Mouse (Mus musculus): ENCODE data around the gene Krt84.
"Not testable (repeated sequence)": the region's sequence is repeated elsewhere in the genome, so short reads cannot be mapped to it uniquely, and the experiment has no call there.

Gene Krt84

DNA sequence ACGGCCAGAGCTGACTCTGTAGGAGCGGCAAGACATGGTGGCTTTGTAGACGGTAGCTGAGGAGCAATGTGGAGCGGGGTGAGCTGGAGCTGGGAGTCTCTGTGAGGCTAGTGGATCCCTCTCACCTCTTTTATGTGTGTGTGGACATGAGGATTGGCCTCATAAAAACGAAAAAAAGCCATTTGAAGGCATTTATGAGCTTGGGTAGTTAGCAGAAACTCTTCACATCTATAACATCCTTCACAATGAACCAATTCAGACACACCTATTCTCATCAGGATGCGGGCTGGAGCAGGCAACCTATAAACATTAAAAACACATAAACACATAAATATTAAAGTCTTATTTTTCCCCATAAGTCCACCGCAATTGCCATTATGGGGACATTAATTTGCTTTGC, at the start of gene Krt84:
TSS of gene Krt84 (minus strand) at position 101 of the 400 bp plus-strand sequence.
- no peak for DNase-seq (ENCODE audit: low read depth, low spot score)

DNA sequence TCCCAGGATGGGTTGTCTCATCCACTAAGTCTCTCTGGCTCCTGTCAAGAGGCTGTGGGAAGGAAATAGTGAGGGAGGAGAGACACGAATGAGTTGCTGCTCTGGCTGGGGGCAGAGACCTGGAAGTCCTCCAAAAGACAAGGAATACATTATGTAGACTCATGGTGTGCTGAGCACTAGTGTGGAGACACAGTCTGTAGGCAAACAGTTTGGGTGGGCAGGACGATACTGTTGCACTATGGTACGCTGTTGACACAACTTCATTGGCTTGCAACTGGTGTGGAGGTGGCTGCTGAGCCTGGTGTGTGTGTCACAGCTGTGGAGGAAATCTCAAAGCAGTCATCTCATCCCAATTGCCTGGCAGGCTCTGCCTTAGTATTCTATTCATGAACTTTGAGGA, 49.1 kb upstream of the Krt84 start:
- DNase-seq (ENCODE audit: low read depth, low spot score) = no peak

DNA sequence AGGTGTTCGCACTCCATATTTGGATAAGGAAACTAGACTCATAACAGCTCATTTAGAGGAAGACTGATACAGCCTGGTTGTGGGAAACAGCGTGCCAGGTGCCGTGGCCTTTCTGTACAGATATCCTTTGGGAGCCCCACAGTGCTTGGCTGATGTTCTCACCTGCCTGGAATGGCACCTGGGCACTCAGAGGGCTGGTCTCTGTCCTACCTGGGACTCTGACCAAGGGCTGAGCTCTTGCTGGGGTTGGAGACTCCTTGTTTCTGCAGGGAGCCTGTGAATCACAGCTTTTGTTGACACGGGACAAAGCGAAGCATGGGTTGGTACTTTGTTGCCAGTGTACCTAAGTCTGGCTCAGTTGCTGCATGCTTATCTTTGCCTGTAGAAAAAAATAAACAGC, 42.9 kb upstream of the Krt84 start:
- no peak for DNase-seq (ENCODE audit: low read depth, low spot score)

DNA sequence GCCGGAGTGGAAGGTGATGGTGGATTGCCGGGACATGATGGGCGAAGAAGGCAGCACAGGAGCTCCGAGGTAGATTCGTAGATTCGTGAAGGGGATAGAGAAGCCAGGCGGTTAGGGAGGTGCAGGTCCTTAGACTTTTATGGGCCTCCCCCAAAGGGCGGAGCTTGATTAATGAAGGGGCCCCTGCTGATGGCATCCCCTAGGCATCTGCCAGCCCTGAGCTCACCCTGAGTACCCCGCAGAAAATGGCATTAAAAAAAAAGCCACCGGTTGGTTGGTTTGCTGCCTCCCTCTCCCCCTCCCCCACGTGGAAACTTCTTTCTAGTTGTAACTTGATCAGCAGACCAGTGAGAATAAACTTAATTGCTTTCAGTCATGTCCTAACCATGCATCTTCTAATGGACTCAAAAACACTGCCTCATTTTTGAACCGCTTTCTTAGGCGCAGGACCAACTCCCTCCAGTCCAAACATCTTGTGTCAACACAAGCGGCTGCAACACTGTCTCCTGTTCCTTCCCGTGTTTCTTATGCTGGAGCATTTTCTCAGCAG, 41.3 kb upstream of the Krt84 start, which contains the start of gene Krt75:
TSS of gene Krt75 (minus strand) at position 109 of the 550 bp plus-strand sequence.
- DNase-seq (ENCODE audit: low read depth, low spot score) = no peak

DNA sequence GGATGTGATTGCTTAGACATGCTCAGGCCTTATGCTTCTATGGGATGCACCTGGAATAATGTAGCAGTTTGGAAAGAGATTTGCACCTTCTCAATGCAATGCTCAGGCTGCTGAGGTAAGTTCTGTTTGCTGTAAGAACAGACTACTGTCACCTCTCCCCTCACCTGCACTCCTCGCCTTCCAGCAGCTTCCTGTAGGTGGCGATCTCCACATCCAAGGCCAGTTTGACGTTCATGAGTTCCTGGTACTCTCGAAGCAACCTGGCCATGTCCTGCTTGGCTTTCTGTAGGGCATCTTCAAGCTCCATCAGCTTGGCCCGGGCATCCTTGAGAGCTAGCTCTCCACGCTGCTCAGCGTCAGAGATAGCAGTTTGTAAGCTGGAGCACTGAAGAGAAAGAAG, 35.2 kb upstream of the Krt84 start:
- DNase-seq (ENCODE audit: low read depth, low spot score) = peak; percentile 14

DNA sequence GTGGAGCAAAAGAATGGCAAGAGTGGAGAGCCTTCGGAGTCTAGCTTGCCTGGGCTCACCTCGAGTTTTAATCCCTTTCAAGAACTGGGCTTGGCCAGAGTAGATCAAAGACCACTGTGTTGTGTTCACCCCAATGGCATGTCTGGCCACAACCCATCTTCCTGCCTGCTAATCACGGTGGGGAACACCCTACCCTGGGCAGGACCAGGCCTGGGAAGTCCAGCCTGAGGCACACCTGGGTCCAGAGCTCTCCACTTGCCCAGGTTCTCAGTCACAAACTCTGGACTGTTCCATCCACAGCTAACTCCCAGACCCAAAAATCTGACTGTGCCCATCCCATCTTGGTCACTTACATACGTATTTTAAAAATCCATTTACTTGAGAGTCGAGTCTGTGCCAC, 30.2 kb upstream of the Krt84 start, which contains the start of gene Krt90:
TSS of gene Krt90 (minus strand) at position 101 of the 400 bp plus-strand sequence.
- no peak for DNase-seq (ENCODE audit: low read depth, low spot score)

DNA sequence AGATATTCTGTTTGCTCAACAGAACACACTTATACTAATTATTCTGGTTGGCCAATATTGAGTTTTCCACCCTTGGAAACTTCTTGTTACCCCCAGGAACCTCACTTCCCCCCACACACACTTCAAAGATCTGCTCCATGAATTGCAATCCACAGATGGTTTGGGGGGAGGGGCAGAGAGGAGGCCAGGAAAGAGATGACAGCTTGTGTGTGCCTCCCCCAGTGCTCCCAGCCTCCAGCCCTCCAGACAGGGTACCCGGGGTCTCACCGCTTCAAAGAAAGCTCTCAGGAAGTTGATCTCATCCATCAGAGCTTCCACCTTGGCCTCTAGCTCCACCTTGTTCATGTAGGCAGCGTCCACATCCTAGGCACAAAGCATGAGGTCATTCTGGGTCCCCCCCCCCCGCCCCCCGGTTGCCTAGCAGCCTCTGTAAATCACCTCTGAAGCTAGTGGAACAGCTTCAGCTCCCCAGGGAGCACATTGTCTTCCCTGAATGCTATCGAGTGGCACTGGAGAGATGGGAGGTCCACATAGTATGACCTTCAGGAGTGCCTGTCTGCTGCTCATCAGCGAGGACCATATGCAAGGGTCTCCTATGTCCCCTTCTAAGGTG, 25.5 kb upstream of the Krt84 start:
- peak; percentile 16 for DNase-seq (ENCODE audit: low read depth, low spot score)

DNA sequence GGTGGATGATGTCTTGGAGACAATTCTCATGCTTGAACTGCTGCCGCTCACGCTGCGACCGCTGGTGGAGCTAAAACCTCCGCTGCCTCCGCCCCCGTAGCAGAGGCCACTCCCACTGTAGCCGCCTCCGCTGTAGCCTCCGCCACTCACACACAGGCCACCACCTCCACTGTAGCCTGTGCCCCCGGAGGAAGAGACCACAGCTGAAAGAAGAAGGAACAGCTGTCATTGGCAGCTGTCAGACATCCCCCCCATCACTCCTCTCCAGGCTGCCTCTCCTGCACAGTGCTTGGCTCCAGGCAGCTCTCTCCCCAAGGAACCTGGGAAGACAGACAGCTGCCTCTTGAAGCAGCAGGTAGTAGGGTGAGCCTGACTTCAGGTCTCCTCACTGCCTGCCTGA, 20.5 kb upstream of the Krt84 start:
- peak; percentile 17 for DNase-seq (ENCODE audit: low read depth, low spot score)

DNA sequence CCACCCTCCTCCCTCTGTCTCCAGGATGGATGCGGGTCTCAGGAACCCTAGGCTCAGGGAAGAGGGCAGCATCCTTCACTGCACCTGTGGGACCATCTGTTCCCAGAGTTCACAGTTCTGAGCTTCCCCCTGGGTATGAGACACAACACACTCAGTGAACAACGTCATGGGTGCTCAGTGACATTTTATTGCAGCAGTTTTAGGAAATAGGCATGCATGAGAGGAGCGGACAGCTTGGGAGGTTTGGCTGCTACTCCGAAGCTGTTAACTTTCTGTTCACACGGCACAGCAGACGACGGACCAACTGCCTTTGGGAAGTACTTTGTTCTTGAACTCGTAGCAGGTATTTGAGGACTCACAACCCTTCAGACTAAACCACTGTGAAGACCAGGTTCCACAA, 19.6 kb upstream of the Krt84 start:
- DNase-seq (ENCODE audit: low read depth, low spot score) = no peak

DNA sequence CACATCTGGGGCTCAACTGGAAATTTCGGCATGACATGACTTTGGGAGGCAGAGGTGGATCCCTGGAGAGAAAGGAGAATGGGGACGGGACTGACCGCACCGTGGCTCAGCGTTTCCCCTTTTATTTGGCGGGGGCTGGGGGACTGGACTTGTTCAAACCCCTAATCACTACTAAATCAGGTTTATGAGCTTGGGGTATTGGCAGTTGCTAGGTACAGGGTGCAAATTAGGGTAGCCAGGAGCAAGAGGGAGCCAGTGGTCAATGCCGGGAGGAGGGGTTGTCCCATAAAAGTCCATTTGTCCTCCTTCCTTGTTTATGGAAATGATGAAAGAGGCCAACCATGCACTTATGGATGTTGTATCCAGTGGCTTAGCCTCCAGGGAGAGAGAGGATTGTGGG, 17.9 kb upstream of the Krt84 start, which contains the start of gene Krt82:
TSS of gene Krt82 (minus strand) at position 101 of the 400 bp plus-strand sequence.
- no peak for DNase-seq (ENCODE audit: low read depth, low spot score)

DNA sequence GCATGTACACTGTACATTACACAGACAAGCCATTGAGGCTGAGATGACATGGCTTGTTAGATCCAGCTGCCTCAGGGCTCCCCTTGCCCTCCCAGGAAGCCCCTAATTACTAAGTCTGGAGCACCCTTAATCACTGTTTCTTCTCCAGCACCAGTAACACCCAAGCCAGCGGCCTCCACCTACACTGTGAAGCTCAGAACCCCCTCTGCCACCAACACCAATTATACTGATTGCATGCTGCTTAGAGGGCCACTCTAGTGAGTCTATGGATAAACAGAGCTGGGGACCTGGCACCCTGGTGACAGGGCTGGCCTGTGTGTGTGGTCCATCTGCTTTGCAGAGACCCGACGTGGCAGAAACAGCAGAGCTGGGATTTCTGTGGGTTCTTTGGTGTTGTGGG, 11.9 kb upstream of the Krt84 start:
- DNase-seq (ENCODE audit: low read depth, low spot score) = no peak

DNA sequence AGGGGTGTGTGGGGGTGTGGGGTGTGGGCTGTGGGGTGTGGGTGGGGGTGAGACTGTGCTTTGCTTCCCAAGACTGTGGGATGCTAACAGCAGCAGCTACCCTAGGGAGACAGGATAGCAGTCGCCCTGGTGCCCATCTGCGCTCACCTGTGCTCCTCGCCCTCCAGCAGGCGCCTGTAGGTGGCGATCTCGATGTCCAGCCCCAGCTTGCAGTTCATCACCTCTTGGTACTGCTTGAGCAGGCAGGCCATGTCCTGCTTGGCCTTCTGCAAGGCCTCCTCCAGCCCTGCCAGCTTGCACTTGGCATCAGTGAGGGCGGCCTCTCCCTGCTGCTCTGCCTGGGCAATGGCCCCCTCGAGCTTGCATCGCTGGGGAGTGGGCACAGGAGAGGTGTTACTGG, 9.9 kb upstream of the Krt84 start:
- DNase-seq (ENCODE audit: low read depth, low spot score) = peak; percentile 17

DNA sequence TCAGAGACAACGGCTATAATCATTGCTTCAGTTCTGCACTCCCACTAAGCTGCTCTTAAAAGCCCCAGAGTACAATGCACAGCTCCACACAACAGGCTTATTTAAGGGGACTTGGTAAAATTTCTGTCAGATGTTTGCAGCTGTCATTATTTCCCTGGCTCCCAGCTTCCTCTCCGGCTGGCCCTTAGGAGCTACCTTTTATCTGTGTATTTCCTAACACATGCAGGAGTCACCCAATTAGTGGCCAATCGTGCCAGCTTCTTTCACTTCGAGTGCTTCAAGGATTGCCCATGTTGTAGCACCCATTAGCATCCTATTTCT, 5.9 kb upstream of the Krt84 start:
- no peak for DNase-seq (ENCODE audit: low read depth, low spot score)

DNA sequence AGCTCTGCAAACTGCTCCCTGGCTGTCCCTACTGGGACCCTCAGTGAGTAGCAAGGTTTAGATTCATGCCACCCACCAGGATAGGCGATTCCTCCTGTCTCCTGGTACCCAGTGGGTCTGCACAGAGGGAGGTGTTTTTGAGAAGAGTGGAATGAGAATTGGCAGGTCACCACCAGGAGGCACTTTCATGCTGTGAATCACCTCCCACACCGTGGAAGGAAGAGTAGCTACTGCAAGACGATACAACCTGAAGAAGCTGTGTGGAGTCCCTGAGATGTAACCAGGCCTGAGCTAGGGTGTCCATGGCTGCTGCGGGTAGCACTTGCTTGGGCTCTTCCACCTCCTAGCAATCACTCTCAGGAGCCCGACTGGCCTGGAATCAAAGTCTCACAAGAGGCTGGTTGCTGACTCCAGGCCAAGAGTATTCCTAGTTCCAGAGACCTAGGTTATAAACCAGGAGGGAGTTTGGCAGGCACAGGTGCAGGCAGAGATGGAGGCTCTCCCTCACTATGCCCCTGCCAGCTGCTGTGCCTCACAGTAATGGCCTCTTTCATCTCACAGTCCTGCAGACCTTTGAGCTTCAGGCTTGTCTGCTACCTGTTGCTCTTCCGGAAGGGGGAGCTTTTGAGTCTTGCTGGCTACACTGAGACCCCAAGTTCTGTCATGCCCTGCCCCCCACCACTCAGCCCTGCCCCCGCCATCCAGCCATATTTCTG, 5.4 kb upstream of the Krt84 start:
- no peak for DNase-seq (ENCODE audit: low read depth, low spot score)

DNA sequence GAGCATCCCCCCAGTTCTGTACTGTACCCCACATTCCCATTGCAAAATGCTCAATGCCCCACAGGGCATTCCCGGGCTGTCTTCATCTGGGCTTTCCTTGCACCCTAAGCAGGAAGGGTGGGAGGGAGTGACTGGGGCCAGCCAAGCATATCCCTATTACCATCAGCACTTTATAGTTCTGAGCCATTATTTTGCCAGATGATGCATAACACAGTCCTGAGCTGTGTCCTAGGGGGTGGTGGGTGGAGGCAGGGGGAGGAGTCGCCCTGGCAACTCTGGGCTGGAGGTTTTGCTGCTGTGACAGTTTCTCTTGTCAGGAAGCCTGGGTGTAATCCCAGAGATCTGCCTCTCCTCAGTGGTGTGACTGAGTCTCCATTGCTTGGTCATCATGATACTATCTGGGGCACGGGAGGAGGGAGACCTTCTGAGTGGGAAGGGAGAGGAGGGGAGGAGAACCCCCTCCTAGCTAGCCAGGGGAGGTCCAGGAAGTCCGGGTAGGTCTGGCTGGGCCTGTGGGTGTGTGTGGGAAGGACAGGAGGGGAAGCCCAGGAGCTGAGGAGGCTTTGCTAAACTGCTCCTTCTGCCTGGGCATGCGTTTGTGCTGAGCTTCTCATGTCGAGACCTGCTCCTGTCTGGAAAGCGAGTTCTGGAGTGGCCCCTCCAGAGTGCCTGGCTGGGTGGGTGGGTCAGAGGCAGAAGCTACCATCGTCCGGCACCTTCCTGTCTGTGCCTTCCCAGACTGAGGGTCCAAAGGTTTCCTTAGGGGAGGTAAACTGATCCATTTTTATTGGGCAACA, 3.6 kb upstream of the Krt84 start:
- DNase-seq (ENCODE audit: low read depth, low spot score) = no peak

DNA sequence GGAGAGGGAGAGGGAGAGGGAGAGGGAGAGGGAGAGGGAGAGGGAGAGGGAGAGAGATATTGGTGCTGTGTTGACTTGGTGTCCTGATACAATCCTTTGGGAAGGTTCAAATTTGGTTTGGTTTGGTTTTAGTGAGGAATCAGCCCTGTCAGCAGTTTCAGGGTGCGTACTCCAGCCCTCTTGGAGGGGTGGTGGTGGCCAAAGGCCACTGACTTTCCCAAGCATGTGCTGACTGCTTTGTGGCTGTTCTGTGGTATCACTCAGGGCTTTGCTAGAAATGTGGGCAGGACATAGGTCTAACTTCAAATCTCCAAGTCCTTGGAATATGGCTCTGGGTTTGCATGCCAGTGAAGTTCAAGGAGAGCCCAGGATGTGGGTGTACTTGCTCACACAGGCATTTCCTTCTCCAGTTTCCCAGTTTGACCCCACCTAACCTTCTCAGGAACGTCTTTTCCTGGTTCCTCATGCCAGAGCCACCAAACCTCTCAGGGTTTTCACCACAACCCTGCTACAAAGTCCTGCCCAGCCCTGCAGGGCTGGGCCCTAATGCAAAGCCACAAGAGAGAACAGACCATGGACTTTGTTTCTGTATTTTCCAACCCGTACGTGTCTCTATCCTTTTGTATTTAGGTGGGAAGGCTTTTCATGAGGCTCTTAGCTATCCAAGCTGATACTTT, 9.9 kb downstream of the Krt84 start:
- no peak for DNase-seq (ENCODE audit: low read depth, low spot score)

DNA sequence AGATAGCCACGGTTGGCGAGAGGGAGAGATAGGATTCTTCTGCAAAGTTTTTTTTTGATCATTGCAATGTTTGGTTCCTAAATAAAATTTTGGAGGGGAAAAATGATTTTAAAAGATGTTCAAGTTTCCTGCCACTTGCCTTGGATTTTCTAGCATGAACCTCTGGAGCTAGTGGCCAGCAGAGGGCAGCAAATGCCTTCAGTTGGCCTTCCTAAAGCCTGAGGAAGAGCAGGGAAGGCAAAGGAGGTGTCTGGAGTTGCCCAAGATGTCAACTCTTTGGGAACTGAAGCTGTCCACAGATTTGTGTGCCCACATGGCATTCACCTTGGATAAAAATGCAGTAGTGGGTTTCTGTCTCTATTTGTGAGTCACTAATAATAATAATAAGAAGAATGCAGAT, 12.8 kb downstream of the Krt84 start:
- DNase-seq (ENCODE audit: low read depth, low spot score) = peak; percentile 55

DNA sequence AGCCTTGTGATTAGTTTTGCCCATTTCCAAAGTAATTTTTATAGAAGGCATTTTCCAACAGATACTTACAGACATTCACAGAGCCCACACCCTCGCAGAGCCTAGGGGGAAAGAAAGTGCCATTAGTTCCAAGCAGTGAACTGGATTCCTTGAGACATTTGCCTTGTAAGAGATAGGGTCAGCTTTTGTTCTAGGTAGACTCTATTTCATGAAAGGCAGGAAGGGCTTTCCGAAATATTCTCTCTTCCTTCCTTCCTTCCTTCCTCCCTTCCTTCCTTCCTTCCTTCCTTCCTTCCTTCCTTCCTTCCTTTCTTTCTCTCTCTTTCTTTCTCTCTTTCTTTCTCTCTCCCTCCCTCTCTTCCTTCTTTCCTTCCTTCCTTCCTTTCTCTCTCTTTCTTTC, 15.5 kb downstream of the Krt84 start, which contains the start of gene Gm49425:
TSS of gene Gm49425 (minus strand) at position 101 of the 400 bp plus-strand sequence.
- DNase-seq (ENCODE audit: low read depth, low spot score) = not testable (repeated sequence)

DNA sequence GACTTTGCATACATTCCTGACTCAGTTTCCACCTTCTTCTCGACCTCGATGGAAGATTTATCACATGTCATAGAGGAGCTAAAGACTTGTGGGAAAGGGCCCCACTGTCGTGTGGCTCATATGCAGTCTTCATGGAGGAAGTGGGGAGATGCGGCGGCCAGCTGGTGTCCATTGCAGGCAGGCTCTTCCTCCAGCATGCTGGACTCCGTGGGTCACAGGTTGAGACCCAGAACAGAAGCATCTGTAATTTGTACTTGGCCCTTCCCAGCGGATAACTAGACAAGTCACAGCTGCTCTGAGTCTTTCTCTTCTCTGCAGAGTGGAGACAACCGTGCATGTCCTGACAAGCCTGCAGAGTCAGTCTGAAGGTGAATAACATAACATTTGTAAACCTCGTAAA, 24.4 kb downstream of the Krt84 start:
- no peak for DNase-seq (ENCODE audit: low read depth, low spot score)

DNA sequence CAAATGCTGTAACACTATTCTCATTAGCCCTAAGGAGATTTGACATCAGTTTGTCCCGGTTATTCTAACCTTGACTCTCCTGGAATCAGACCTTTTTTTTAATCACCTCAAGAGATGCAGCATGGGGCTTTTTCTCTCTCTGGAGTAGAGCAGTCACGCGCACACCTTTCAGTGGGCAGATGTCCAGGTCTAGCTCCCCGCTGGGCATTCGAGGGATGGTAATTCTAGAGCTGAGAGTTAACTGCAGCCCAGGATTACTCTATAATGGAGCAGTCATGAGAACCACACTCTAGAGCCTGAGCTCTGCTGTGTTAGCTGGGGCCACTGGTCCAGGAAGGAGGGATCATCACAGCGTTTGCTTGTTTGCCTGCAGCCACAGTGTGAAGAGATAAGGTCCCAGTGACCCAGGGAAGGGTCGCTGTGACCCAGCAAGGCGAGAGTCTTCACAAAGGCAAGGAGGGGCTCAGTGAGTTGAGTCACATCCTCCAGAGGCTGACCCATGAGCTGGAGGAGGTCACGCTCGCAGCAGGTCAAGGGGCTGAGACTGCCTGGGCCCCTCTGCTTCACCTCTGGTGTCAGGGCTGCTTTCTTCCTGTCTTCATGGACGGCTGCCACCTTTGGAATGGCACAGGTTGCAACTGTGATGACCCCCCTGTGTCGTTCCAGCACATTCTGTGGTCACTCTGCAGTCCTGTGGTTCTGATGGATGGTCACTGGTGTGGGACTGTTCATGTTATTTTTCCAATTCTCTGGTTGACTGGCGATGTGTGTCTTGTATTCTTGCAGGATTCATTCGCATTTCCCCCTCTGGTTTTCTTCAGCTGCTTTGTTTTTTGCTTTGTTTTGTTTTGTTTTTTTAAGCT, 25.5 kb downstream of the Krt84 start:
- no peak for DNase-seq (ENCODE audit: low read depth, low spot score)

DNA sequence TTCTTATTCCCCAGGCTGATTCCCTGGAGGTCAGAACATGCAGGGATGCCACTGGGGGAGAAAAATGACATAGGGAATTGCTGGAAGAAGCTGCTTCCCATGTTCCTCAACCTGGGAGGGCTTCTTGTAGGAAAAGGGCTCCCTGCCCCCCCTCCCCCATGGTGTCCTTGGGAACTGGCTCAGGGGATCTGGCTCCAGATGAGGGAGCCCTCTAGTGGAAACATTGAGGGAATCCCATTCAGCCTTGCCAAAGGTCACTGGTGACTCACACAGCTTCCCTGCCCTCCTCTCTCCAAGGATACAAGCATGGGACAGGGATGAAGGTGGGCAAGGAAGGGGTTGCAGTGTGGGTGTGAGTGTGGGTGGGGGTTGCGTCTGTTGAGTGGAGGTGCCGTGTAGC, 35.4 kb downstream of the Krt84 start:
- peak; percentile 40 for DNase-seq (ENCODE audit: low read depth, low spot score)
